ENCODE assay signal across 18 mouse cellular contexts in genomic region chr17:50752753-50753152, GRCm38 (mm10).
"Had no signal": no experiment of that assay in that cellular context is flagged by ENCODE, and none has a peak within 500 bp of the region (broad histone marks: within the 10 kb centered on the region; RNA-seq: fewer than 3 reads in every experiment).

No protein-coding gene starts in this region.

- H3K36me3 ChIP-seq: limb, embryonic 12.5 days; limb, embryonic 15.5 days; midbrain, embryonic 12.5 days; stomach, embryonic 15.5 days had no signal

- DNase-seq: kidney, postnatal 14 days; kidney, postnatal 4 days; liver, postnatal 0 days; lung, embryonic 14.5 days; retina, postnatal 1 day; right cerebral cortex, postnatal 25 days; spleen, adult 18-20 months; thymus, postnatal 25 days had no signal

- H3K9ac ChIP-seq: limb, embryonic 12.5 days; limb, embryonic 15.5 days; liver, embryonic 14.5 days; liver, postnatal 0 days; lung, embryonic 14.5 days; midbrain, embryonic 12.5 days; neural tube, embryonic 13.5 days; stomach, embryonic 15.5 days had no signal

- H3K4me2 ChIP-seq: limb, embryonic 12.5 days; limb, embryonic 15.5 days; liver, embryonic 11.5 days; lung, embryonic 14.5 days; midbrain, embryonic 12.5 days; neural tube, embryonic 13.5 days; stomach, embryonic 15.5 days had no signal

- H3K4me1 ChIP-seq: limb, embryonic 12.5 days; limb, embryonic 15.5 days; midbrain, embryonic 12.5 days; neural tube, embryonic 13.5 days; stomach, embryonic 15.5 days had no signal

- H3K4me3 ChIP-seq: limb, embryonic 12.5 days; limb, embryonic 15.5 days; midbrain, embryonic 12.5 days; myocyte; neural tube, embryonic 13.5 days; stomach, embryonic 15.5 days had no signal

- H3K9me3 ChIP-seq: limb, embryonic 12.5 days; limb, embryonic 15.5 days; midbrain, embryonic 12.5 days; neural tube, embryonic 13.5 days; stomach, embryonic 15.5 days had no signal

- H3K27me3 ChIP-seq: limb, embryonic 12.5 days; limb, embryonic 15.5 days; midbrain, embryonic 12.5 days; neural tube, embryonic 13.5 days; stomach, embryonic 15.5 days had no signal

- ATAC-seq: liver, postnatal 0 days; lung, postnatal 0 days had no signal

- H3K27ac ChIP-seq: limb, embryonic 12.5 days; limb, embryonic 15.5 days; liver, embryonic 14.5 days; macrophage; midbrain, embryonic 12.5 days; neural tube, embryonic 13.5 days; stomach, embryonic 15.5 days had no signal
